Mouse (Mus musculus): ENCODE data around the gene Hnrnpr. TPM values are rescaled to one million over a fixed set of nuclear protein-coding genes. Genes with fewer than 3 reads are reported as not detected.
A peak's percentile ranks its signal among the peaks of the same experiment; 100 is the strongest.

Hnrnpr gene
- polyA plus RNA-seq (2014; fragmentation: Nextera tagmentation; extraction: Ambion mirVana) = 192 and 196 TPM in 2 replicates

DNA sequence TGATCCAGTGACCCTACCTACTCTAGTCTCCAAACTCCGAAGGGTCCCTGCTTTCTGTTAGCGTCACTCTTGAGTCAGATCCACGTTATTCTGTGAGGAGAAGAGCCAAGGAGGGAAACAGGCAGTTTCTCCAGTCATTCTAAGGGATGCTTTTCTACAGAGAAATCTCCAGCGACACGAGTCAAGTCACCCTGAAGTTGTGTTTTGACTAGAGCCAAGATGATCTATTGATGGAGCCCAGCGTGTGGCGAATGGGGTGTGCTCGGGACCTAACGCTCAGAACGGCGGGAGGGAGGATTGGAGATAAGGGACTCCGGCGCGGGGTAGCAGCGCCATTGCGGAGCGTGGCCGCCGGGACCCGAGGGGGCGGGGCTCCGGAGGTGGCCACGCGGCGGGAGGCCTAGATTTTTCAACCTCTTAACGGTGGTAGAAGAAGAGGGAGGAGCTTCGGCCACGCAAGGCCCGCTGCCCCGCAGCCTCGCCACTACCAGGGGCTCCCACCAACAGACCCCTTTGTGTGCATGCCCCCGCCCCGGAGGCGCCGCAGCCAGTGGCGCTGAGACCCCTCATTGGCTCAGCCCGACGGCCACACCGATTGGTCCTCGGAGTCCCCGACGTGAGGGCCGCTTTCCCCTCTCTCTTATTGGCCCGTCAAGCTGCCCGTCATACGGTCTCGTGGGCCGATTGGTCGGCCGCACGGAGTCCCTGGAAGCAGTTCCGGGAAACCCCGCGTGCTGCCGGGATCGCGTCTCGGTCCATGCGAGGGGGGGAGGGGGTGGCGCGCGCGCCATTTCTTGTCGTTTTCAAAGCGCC, at the start of gene Hnrnpr:
Gene Hnrnpr (plus strand): TSS at position 714 of the 813 bp plus-strand sequence.
- under 1% methylated on average over 60 of the region's 65 CpGs for WGBS
- Histone ChIP-seq H3K27me3 (ENCODE audit: control insufficient read depth, insufficient read depth, low read length) (no peaks in the 10 kb centered on the region), H3K4me1 (ENCODE audit: control insufficient read depth, insufficient read depth, low read length) (peaks cover 9% of the 10 kb centered on the region), H3K4me3 (ENCODE audit: low read depth, low read length) (peak within 1 kb of the TSS; percentile 100), H3K27ac (replicated peaks; ENCODE audit: low read depth, low read length) (peak within 1 kb of the TSS; percentile 100), H3K9me3 (ENCODE audit: control insufficient read depth, low read length) (no peaks in the 10 kb centered on the region), H3K4me2 (ENCODE audit: low read depth, severe bottlenecking) (peak within 1 kb of the TSS; percentile 62), H3K36me3 (ENCODE audit: control insufficient read depth, insufficient read depth, low read length) (no peaks in the 10 kb centered on the region), H3K9ac (ENCODE audit: low read length) (peak within 1 kb of the TSS; percentile 100)
- DNase-seq (ENCODE audit: low spot score) = peak; percentile 100
- peak; percentile 98 for ATAC-seq (ENCODE audit: insufficient number of reproducible peaks, low FRiP score, low TSS enrichment, low read depth)

DNA sequence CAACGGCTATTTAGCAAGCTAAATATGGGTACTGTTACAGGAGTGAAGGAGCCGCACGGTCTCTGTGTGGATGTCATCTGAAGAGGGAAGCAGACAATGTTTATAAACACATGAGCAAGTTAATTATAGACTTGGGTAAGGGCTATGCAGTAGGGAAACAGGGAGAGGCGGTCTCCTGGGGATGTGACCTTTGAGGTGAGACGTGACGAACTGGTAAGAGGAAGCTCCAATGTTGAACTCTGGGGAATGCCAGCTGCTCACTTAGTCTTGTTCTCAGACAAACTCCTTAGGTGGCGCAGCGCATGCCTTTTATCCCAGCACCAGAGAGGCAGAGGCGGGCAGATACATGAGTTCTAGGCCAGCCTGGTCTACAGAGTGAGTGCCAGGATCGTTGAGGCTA, 48.8 kb upstream of the Hnrnpr start:
- no peak for ATAC-seq (ENCODE audit: insufficient number of reproducible peaks, low FRiP score, low TSS enrichment, low read depth)
- H3K36me3 ChIP-seq (ENCODE audit: control insufficient read depth, insufficient read depth, low read length) = no peaks in the 10 kb centered on the region
- H3K4me2 ChIP-seq (ENCODE audit: low read depth, severe bottlenecking) = no peak overlapping the region
- no peak overlapping the region for H3K4me3 ChIP-seq (ENCODE audit: low read depth, low read length)
- H3K27ac ChIP-seq (replicated peaks; ENCODE audit: low read depth, low read length) = no peak overlapping the region
- WGBS = 81% methylated on average over 10 of the region's 10 CpGs
- H3K9me3 ChIP-seq (ENCODE audit: control insufficient read depth, low read length) = no peaks in the 10 kb centered on the region
- H3K4me1 ChIP-seq (ENCODE audit: control insufficient read depth, insufficient read depth, low read length) = no peaks in the 10 kb centered on the region
- no peaks in the 10 kb centered on the region for H3K27me3 ChIP-seq (ENCODE audit: control insufficient read depth, insufficient read depth, low read length)
- no peak for DNase-seq (ENCODE audit: low spot score)
- no peak overlapping the region for H3K9ac ChIP-seq (ENCODE audit: low read length)

DNA sequence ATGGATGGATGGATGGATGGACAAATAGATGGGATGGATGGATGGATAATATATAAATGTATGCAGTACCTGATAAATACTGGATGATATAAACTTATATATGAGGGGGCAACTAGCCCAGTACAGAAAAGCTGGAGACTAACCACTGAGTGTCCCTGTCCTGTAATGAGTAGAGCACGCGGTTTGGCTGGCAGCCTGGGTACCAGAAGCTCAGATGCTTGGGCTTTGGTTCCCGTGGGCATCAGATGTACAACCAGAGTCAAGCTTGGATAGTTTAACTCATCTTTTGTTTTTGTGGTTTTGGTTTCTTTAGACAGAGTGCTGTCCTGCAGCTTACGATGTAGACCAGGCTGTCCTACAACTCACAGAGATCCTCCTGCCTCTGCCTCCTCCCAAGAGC, 47.2 kb upstream of the Hnrnpr start:
- no peak for ATAC-seq (ENCODE audit: insufficient number of reproducible peaks, low FRiP score, low TSS enrichment, low read depth)

DNA sequence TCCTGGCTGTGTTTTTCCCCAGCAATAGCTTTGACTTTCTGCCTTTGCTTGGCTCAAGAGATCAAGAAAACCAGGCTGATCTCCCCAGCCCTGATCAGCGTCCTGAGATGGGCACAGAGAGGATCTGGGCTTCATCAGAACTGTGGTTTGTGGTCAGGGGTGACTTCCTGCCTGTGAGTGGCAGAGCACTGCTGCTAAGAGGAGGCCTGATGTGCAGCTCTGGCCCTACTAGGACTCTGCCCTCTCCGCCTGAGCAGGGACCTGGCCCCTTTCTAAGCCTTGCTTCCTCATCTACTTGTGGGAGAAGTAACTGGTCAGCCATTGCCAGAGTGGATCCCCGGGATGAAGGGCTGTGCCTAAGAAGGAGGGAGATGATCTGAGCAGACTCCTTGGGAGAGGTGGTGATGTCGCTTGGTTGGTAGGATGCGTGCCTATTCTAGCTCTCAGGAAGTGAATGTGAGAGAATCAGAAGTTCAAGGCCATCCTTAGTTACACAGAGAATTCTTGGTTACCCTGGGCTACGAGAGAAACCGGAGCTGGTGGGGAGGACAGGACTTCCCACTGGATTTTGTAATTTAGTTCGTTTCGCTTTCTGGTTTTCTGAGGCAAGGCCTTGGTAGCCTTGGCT, 43.9 kb upstream of the Hnrnpr start:
- no peak overlapping the region for H3K9ac ChIP-seq (ENCODE audit: low read length)
- H3K4me2 ChIP-seq (ENCODE audit: low read depth, severe bottlenecking) = no peak overlapping the region
- no peak overlapping the region for H3K4me3 ChIP-seq (ENCODE audit: low read depth, low read length)
- ATAC-seq (ENCODE audit: insufficient number of reproducible peaks, low FRiP score, low TSS enrichment, low read depth) = no peak
- H3K27me3 ChIP-seq (ENCODE audit: control insufficient read depth, insufficient read depth, low read length) = no peaks in the 10 kb centered on the region
- no peak overlapping the region for H3K27ac ChIP-seq (replicated peaks; ENCODE audit: low read depth, low read length)
- no peak for DNase-seq (ENCODE audit: low spot score)
- WGBS = 84% methylated on average over 9 of the region's 9 CpGs
- no peaks in the 10 kb centered on the region for H3K36me3 ChIP-seq (ENCODE audit: control insufficient read depth, insufficient read depth, low read length)
- no peaks in the 10 kb centered on the region for H3K9me3 ChIP-seq (ENCODE audit: control insufficient read depth, low read length)
- no peaks in the 10 kb centered on the region for H3K4me1 ChIP-seq (ENCODE audit: control insufficient read depth, insufficient read depth, low read length)

More for the DNA sequence above, 47.2 kb upstream of the Hnrnpr start:
- no peak overlapping the region for H3K4me3 ChIP-seq (ENCODE audit: low read depth, low read length)
- no peaks in the 10 kb centered on the region for H3K4me1 ChIP-seq (ENCODE audit: control insufficient read depth, insufficient read depth, low read length)
- no peak overlapping the region for H3K9ac ChIP-seq (ENCODE audit: low read length)
- no peak overlapping the region for H3K4me2 ChIP-seq (ENCODE audit: low read depth, severe bottlenecking)
- H3K27ac ChIP-seq (replicated peaks; ENCODE audit: low read depth, low read length) = no peak overlapping the region
- no peaks in the 10 kb centered on the region for H3K36me3 ChIP-seq (ENCODE audit: control insufficient read depth, insufficient read depth, low read length)
- 91% methylated on average over 4 of the region's 4 CpGs for WGBS
- no peaks in the 10 kb centered on the region for H3K9me3 ChIP-seq (ENCODE audit: control insufficient read depth, low read length)
- no peaks in the 10 kb centered on the region for H3K27me3 ChIP-seq (ENCODE audit: control insufficient read depth, insufficient read depth, low read length)
- DNase-seq (ENCODE audit: low spot score) = no peak

DNA sequence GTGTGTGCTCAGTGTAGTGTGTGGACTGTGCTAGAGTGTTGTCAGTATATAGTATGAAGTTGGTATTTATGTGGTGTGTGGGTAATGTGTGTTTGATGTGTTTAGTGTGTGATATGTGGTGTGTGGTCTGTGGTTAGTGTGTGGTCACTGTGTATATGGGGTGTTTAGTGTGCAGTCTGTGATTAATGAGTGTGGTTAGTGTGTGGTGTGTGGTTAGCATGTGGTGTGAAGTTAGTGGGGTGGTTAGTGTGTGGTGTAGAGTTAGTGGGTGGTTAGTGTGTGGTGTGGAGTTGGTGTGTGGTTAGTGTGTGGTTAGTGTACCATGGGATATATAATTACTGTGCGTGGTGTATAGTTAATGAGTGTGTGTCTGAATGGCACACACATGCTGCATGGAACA, 41.8 kb upstream of the Hnrnpr start:
- no peak for ATAC-seq (ENCODE audit: insufficient number of reproducible peaks, low FRiP score, low TSS enrichment, low read depth)

DNA sequence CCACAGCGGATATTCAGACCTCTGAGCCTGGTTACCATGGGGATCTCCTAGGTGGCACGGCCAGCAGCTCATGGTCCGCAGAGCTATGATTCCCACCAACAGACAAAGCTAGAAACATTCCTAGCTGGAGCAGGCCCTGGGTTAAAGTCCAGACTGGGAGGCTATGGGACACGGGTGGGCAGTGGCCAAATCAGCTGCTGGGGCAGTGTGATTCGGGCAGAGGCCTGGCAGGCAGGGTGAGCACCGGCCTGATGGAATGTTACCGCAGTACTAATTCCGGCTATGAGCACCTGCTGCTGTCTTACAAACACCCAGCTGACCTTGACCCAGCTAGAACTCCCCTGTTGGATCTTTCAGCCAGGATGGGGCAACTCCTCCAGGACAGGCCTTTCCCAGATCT, 40.1 kb upstream of the Hnrnpr start:
- Histone ChIP-seq H3K36me3 (ENCODE audit: control insufficient read depth, insufficient read depth, low read length) (no peaks in the 10 kb centered on the region), H3K4me3 (ENCODE audit: low read depth, low read length) (no peak overlapping the region), H3K9me3 (ENCODE audit: control insufficient read depth, low read length) (no peaks in the 10 kb centered on the region; the same call in 1 of the 2 replicates), H3K4me1 (ENCODE audit: control insufficient read depth, insufficient read depth, low read length) (no peaks in the 10 kb centered on the region), H3K27me3 (ENCODE audit: control insufficient read depth, insufficient read depth, low read length) (no peaks in the 10 kb centered on the region), H3K4me2 (ENCODE audit: low read depth, severe bottlenecking) (no peak overlapping the region), H3K27ac (replicated peaks; ENCODE audit: low read depth, low read length) (no peak overlapping the region), H3K9ac (ENCODE audit: low read length) (no peak overlapping the region)
- DNase-seq (ENCODE audit: low spot score) = no peak
- 90% methylated on average over 8 of the region's 8 CpGs for WGBS
- ATAC-seq (ENCODE audit: insufficient number of reproducible peaks, low FRiP score, low TSS enrichment, low read depth) = no peak

More for the DNA sequence above, 41.8 kb upstream of the Hnrnpr start:
- no peak overlapping the region for H3K27ac ChIP-seq (replicated peaks; ENCODE audit: low read depth, low read length)
- H3K9ac ChIP-seq (ENCODE audit: low read length) = no peak overlapping the region
- no peaks in the 10 kb centered on the region for H3K36me3 ChIP-seq (ENCODE audit: control insufficient read depth, insufficient read depth, low read length)
- H3K4me2 ChIP-seq (ENCODE audit: low read depth, severe bottlenecking) = no peak overlapping the region
- WGBS = 86% methylated on average over 1 of the region's 1 CpGs
- no peaks in the 10 kb centered on the region; the same call in 1 of the 2 replicates for H3K9me3 ChIP-seq (ENCODE audit: control insufficient read depth, low read length)
- no peaks in the 10 kb centered on the region for H3K4me1 ChIP-seq (ENCODE audit: control insufficient read depth, insufficient read depth, low read length)
- H3K27me3 ChIP-seq (ENCODE audit: control insufficient read depth, insufficient read depth, low read length) = no peaks in the 10 kb centered on the region
- no peak for DNase-seq (ENCODE audit: low spot score)
- no peak overlapping the region for H3K4me3 ChIP-seq (ENCODE audit: low read depth, low read length)

DNA sequence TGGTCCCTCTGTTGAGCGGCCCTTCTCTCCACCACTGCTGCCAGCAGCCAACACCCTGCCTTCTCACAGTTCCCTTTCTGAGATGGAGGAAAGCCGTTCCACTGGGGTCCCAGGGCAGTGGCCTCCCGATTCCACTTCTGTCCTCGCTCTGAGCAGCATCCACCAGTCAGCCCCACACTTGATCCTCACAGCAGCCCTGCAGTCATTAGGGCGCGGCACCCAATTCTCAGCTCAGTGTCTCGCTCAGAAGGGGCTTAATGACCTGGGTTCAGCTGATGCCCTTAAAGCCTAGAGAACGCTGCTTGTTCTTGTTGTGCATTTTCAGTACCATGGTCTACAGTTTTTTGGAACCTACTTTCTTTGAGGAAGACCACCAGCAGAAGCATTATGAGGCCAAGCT, 29.6 kb upstream of the Hnrnpr start:
- Histone ChIP-seq H3K9me3 (ENCODE audit: control insufficient read depth, low read length) (no peaks in the 10 kb centered on the region), H3K9ac (ENCODE audit: low read length) (no peak overlapping the region), H3K36me3 (ENCODE audit: control insufficient read depth, insufficient read depth, low read length) (no peaks in the 10 kb centered on the region), H3K4me2 (ENCODE audit: low read depth, severe bottlenecking) (no peak overlapping the region), H3K4me3 (ENCODE audit: low read depth, low read length) (no peak overlapping the region), H3K27ac (replicated peaks; ENCODE audit: low read depth, low read length) (no peak overlapping the region), H3K4me1 (ENCODE audit: control insufficient read depth, insufficient read depth, low read length) (peaks cover 2% of the 10 kb centered on the region; the same call in 1 of the 2 replicates), H3K27me3 (ENCODE audit: control insufficient read depth, insufficient read depth, low read length) (no peaks in the 10 kb centered on the region)
- DNase-seq (ENCODE audit: low spot score) (no peak), ATAC-seq (ENCODE audit: insufficient number of reproducible peaks, low FRiP score, low TSS enrichment, low read depth) (no peak)
- 57% methylated on average over 8 of the region's 8 CpGs for WGBS

DNA sequence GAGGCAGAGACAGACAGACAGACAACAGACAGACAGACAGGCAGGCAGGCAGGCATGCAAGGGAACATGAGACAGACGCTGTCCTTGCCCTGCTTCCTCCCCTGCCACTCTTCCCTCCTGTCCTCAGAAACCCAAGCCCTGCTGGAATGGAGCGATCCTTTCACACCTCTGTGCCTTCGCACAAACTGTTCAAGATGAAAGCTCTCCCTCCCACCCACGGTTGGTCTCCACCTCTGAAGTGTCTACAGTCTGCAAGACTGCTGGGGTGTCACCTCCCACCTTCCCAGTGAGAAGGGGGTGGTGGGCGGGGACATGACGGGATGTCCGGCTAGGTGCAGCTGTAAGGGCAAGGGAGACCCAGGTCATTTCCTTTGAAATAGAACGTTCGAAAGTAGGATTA, 29.1 kb upstream of the Hnrnpr start:
- Histone ChIP-seq H3K27ac (replicated peaks; ENCODE audit: low read depth, low read length) (no peak overlapping the region), H3K9me3 (ENCODE audit: control insufficient read depth, low read length) (no peaks in the 10 kb centered on the region), H3K36me3 (ENCODE audit: control insufficient read depth, insufficient read depth, low read length) (no peaks in the 10 kb centered on the region), H3K4me1 (ENCODE audit: control insufficient read depth, insufficient read depth, low read length) (peaks cover 2% of the 10 kb centered on the region; the same call in 1 of the 2 replicates), H3K4me2 (ENCODE audit: low read depth, severe bottlenecking) (no peak overlapping the region), H3K4me3 (ENCODE audit: low read depth, low read length) (no peak overlapping the region), H3K9ac (ENCODE audit: low read length) (no peak overlapping the region), H3K27me3 (ENCODE audit: control insufficient read depth, insufficient read depth, low read length) (no peaks in the 10 kb centered on the region)
- 36% methylated on average over 9 of the region's 9 CpGs for WGBS
- ATAC-seq (ENCODE audit: insufficient number of reproducible peaks, low FRiP score, low TSS enrichment, low read depth) (no peak), DNase-seq (ENCODE audit: low spot score) (no peak)

All from limb, embryonic 11.5 days (tissue).